Mouse (Mus musculus) ovary, postnatal 10 days (tissue): ENCODE data around the gene Itga11.
"Not testable (repeated sequence)": the region's sequence is repeated elsewhere in the genome, so short reads cannot be mapped to it uniquely, and the experiment has no call there.

Source experiments
- DNase-seq: peaks from one replicate; pipeline ENCODE4 v3.0.0; 2022; ENCODE audit warnings: low spot score

Gene Itga11

DNA sequence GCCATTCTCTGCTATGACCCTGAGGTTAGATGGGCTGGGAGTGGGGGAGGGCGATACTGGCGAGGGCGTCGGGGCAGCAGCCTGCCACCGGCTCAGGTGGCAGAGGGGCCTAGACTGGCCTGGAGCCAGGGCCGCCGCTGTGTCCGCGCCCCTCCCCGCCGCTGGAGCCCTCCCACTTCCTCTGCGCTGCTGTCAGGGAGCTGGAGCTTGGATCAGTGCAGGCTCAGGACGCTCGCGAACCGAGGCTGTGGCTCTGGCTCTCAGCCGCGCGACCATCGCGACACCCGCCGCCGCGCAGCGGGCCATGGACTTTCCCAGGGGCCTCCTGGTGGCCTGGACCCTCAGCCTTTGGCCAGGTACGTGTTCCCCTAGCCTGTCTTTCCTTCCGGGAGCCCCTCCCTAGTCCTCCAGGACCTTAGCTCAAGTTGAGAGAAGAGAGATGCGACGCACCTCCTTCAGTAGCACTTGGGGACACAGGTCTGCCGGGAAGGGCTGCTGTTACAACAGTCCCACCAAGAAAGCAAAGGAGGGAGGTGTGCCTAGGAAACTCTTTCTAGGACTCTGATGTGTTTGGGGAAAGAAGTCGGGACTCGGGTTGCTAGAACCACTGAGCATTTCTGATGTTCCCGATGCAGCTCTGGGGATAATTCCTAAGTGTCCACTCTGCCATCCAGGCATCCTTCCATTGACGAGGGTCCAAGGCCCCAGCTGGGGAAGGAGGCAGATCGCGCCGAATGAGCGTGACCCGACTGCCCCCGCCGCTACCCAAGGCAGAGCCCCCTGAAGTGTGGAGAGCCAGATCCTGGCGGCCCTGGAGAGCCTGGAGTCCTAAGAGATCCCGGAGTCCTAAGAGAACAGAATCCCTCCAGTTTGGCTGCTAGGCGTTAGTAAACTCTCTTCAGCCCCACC, at the start of gene Itga11:
Gene Itga11, plus strand, starts transcription at position 186 of the 909 bp plus-strand sequence.
- no peak for DNase-seq

DNA sequence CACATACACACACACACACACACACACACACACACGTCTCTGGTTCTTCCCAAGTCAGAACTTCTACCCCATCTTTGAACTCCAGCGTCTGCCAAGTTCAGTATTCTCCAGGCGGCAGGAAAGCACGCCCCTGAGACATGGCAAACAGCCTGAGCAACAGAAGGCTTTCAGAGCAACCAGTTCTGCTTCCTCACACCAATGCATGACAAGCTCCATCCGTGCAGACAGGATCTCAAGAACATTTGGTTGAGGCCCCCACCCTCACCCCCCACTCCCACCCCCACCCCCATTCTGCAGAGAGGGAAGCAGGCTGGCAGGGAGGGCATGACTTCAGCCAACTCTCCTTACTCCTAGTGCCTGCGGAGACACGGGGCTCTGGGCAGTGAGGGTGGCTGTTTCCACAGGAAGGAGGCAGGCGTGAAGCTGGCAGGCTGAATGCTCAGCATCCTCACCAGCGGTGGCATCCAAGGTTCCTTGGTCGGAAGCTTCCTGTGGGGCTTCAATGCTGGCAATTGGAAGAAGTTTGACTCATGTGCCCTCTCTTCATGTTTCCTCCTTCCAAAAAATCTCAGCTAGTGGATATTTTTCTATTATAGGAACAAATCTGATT, 46.9 kb upstream of the Itga11 start:
- no peak for DNase-seq

DNA sequence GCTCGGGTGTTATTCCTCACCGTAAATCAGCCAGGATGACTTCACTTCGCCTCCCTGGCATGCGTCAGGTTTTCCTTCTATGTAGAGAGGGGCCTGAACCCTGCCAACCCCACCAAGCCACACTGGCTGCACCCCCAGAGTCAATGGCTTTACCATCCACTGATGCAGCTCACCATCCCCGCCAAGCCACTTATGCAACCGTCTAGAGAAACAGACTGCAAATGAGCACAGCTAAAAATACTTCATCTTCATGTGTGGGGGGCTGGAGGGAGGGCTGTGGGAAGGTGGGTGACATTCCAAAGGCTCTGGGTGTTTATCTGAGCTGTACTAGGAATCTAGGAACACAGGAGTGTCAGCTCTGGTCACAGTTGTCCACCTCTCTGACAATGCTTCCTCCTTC, 45.2 kb upstream of the Itga11 start:
- no peak for DNase-seq

DNA sequence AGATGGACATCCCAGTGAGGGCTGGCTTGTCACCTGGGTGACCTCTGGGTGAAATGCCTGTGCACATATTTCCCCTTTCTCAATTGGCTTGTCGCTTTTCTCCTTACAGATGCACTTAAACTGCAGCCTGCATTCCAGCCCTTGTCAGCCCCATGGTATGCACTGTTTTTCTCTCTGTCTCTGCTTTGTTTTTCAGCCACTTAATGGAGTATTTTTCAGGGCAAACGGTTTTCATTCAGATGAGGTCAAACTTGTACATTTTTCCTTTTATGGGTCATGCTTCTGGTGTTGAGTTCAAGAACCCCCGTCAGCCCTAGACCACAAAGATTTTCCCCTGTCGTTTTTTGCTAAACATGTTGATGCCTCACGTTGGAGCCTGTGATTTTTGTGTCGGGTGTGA, 39.6 kb upstream of the Itga11 start:
- DNase-seq, result no peak

DNA sequence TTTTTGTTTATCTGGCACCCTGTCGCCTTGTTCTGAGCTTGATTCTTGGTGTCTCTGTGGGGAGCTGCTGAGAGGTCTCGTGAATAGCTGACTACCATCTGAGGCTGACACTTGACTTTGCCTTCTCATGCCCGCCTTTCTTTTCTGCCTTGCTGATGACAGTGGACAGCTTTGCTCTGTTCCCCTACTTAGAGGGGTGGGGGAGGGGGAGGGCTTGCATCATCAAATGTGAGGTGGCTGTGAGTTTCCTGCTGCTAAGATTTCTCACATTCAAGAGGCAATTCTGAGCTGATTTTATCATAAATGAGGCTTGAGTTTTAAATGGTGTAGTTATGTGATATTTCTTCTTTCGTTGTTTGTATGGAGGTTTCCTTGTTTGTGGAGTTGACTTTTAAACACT, 37.9 kb upstream of the Itga11 start:
- no peak for DNase-seq

DNA sequence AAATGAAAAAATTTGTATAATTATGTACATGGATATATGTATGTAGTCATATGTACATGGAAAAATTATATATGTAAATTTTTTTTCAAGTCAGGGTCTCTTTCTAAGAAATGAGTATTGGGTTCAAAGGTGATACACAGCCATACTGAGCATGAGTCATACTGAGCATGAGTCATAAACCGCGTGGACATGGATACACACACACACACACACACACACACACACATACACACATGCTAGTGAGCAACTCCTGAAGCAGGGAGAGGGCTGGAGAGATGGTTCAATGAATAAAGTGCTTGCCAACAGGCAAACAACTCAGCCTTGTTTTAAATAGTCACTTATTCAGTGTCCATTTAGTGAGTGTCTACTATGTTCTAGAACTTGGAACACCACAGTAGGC, 37.4 kb upstream of the Itga11 start:
- no peak for DNase-seq

DNA sequence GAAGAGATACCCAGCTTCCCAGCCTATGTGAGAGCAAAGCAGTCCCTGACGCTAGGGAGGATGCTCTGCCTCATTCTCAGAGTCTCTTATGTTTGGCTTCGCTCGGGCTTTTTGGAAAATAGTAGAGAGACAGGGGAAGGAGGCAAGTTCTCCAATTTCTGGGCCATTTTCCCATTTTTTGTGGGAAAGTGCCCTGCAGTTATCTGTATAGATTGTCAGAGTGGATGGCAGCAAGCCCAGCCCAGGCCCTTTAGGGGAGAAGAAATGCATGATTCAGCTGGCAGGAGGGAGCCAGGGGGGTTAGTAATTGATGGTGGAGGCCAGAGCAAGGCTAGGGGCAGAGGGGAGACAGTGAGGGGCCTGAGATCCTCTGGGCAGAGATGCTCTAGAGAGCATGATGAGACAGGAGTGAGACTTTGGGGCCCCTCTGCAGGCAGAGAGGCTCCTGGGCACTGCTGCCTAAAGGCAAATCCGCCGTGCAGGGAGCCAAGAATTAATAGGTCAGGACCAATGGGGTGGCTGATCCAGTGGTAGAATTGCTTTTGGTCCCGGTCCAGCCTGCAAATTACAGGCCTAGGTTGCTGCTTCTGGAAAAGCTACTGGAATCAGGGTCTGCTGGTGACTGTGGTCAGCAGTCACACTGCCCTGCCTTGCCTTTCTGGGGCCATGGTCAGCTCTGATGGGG, 31.8 kb upstream of the Itga11 start:
- no peak for DNase-seq

DNA sequence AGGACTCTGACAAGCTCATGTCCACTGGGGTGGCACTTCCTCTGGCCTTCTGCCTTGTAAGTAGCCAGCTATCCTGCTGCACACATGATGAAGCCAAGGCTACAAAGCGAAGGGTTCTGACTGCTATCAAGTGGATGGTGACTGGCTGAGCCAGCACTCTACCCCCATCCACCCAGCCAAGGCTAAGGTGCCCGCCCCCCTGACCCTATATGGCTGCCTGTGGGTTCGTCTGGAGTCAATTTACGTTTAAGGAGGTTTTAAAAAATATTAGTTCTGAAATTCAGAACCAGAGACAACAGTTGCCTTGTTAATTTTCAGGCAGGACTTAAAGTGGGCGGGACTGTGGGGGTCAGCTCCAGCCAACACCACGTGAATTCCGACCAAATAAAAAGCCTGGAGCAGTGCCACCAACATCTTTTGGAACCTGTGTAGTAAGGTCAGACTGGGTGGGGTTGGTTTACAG, 30.9 kb upstream of the Itga11 start:
- DNase-seq, result no peak

DNA sequence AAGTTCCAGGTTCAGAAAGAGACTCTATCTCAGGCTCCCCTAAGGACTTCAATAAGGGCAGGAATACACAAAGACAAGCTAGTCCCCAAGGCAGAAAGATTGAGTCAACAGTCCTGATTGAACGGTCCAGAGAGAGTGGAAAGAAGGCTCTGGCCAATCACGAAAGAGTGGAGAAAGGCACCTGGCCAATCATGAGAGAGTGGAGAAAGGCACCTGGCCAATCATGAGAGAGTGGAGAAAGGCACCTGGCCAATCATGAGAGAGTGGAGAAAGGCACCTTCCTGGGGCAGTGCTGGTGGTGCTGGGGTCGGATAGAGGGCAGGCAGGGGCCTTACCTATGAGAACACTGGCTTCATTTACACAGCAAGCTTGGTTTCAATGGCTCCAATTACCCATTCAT, 28.2 kb upstream of the Itga11 start:
- no peak for DNase-seq

DNA sequence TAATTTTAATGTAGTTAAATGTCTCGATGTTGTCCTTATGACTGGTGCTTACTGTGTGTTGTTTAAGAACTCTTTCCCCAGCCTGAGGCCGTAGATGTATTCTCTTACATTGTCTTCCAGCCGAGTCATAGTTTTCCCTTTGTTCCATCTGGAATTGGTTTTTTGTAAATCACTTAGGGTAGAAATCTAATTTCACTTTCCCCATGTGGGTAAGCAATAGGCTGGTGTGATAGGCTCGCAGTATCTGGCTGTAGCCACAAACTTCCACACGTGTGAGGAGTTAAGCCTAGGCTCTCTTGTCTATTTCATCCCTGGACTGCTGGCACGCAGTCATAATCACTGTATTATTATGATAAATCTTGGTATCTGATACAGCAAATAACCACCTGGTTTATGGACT, 26.9 kb upstream of the Itga11 start:
- DNase-seq, result no peak

DNA sequence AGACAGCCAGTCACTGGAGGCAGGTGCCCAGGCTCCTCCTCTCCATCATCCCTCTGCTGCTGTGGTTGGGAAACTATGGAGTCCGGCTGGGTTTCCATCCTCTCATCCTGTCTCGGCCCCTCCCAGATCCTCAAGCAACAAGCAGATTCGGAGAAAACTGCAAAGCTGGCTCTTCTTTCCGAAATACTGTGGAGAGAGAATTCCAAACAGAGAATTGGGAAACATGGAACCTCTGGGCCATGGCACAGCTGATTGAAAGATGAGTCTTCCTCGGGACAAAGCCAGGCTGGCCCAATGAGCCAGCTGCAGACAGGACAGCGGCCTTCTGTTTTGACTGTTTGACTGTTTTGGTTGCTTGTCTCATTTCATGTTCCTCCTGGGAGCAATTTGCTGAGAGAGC, 23.3 kb upstream of the Itga11 start:
- DNase-seq, result no peak

DNA sequence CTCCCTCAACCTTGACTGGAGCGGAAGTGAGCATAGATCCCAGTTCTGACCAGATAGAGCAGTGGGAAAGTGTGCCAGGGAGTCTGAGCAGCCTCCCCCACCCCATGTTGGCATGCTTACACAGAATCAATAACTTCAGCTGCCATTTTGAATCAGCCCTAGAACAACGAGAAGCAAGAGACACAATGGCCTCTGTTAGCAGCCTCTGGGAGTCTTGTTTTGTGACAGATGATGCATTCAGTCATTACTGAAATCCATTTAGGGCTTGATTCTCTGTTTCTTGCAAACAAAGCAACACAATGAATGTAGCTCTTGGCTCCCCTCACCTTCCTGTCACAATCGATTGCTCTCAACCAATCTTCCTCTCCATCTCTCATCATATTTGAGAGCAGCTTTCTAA, 19.6 kb upstream of the Itga11 start:
- DNase-seq, result no peak

DNA sequence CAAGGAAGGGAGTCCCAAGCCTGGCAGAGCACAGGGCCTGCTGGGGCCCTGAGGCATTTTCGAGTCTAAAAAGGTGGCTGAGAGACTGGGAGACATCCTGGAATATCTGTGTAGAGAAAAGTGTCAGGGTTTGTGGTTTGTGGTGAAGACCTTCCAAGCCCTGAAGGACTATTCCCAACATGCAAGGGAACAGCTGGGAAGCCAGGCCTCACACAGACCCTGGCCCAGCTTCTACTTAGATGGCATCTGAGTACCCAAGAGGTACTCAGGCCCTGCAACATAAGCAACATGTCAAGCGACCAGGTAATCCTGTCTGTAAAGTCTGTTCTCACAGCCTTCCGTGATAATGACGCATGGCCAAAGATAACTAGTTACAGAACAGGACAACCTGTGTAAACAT, 18.6 kb upstream of the Itga11 start:
- DNase-seq, result no peak

DNA sequence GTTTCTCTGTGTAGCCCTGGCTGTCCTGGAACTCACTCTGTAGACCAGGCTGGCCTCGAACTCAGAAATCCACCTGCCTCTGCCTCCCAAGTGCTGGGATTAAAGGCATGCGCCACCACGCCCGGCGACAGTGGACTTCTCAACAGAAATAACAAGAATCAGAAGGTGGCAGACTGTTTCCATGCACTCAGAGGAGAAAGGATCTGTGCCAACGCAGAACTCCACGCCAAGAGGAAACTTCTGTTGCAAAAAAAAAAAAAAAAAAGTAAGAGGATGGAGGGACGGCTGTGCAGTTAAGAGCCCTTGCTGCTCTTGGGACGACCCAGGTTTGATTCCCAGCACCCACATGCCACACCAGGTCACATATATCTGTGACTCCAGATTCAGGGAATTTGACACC, 16.7 kb upstream of the Itga11 start:
- DNase-seq, result not testable (repeated sequence)

DNA sequence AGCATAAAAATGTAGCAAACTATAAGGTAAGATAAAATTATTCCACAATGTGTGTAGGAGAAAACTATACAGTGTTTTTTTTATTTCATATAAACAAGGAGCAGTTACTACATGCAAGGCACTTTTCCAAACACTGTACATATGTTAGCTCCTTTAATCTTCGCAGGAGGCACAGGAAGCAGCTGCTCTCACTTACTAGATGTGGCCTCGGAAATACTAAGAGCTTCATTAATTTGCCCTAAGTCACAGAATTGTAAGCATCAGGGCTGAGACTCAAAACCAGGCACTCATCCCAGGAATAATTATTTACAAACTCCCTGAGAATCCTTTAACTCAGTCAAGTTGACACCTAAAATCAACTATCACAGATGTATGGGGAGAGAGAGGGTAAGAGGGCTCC, 14.2 kb upstream of the Itga11 start:
- DNase-seq, result no peak

DNA sequence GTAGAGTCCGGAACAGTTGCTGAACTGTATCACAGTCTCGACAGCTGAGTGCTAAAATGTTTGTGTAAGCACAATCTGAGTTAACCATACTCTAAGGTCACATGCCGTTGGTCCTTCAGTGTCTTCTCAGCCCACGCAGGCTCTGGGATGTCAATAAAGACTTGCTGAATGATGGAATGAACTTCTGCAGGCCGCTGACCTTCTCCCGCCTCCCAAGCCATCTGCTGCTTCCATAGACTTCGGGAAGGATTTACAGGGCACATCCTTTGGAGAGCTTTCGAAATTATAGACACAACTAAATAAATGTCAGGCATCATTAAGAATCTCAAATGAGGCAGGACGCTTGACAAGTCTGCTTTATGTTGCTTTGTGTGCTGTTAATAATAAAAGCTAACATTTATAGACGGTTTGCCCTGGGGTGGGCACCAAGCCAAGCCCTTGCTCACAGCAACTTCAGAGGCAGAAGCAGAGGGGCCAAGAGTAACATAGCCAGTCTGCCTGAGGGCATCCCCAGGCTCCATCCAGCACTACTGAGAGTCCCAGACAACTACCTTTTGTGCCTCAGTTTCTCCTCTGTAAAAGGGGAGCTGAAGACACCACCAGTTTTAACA, 13.4 kb upstream of the Itga11 start:
- DNase-seq, result no peak

DNA sequence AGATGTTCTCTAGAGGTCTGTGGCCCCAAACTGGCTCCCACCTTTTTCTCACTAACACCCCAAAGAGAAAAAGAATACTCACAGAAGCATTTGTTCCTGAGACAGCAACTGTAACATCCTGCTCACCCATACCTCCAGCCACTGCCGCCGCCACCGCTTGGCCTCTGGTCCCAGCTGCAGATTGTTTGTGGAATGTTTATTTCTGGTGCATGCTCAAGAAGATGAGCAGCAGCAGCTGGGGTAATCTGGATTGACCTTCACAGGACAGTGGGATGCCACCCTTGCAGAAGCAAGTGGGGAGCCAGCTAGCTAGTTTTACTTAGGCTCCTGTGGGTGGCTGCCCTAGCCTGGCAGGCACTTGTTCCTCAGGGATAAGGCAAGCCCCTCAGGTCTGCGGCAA, 11.7 kb upstream of the Itga11 start:
- no peak for DNase-seq

DNA sequence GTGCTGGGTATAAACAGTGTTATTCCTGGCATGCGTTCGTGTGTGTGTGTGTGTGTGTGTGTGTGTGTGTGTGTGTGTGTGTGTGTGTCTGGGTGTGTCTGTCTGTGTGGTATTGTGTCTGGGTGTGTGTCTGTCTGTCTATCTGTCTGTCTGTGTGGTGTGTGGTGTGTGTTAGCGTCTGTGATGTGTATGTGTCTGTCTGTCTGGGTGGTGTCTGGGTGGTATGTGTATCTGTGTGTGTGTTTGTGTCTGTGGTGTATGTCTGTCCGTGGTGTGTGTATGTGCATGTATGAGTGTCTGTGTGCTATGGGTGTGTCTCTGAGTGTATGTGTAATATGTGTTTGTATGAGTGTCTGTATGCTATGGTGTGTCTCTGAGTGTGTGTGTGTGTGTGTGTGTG, 9.1 kb upstream of the Itga11 start:
- DNase-seq, result no peak

DNA sequence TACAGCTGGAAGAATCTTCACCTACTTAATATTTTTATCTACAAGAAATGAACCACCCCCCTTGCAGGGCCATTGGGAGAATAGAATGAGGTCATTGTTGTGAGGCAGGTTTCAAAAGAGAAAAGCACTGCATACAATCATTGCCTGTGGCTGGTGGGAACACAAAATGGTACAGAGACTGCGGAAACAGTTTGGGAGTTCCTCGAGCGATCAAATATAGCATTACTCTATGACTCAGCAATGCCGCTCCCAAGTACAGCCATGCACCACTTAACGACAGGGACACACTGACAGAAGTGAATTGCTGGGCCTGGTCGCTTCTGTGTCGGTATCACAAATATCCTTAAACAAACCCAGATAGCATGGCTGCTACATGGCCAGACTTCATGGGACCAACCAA, 4.4 kb upstream of the Itga11 start:
- no peak for DNase-seq

DNA sequence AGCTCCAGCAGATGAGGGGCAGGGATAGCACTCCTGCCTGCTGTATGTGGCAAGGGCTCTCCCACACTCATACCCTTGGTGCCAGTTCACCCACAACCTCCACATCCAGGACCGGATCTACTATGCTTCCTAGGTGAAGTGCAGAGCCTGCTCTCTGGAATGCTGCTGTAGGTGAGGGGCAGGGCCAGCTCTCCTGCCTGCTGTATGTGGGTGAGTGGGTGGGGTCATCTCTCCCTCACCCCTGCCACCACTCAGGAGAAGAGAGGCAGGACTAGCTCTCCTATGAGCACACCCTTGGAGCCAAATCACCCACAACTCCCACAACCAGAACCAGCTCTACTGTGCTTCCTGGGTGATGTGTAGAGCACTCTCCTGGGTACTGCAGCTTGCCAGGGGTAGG, 2.5 kb upstream of the Itga11 start:
- DNase-seq, result no peak

DNA sequence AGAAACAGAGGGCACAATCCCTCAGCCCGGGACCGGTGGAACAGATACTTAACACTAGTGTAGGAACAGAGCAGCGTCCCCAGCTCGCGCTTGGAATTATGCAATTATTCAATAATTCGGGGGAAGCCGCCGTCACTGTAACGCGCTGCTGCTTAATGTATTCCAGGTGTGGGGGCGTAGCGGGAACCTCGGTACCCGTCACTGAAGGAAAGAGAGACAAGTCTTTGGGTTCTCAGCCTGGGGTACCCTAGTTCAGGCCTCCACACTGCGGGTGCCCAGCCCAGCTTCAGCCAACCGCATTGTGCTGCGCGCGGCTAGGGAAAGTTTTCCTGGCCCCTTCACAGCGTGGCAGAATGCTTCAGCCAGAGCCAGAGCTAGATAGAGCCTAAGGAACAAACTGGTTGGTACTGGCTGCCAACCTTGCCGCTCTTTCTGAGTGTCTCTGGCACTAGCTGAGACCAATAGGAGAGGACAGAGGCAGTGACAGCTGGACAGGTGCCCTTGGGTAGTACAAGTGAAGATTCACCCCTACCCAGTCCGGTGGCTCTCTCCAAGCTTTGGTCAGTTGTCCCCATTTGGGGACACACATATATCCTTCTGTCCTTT, 1.0 kb downstream of the Itga11 start:
- no peak for DNase-seq

DNA sequence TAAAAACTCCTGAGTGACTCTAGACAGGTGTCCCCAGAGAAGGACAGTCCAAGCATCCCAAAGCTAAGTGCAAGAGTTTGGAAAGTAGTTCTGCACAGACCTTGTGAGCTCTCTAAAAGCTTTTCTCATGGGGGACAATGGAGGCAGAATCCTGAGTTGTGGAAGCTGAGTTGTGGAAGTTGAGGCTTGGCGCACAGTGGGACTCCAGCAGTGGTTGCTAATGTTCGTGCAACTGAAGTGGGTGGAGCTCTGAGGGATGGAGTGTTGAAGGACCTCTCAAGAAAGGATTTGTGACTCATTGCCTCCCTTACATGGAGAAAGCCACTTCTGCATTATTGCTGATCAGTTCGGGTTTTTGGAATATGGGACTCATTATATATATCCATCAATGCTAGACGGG, 1.8 kb downstream of the Itga11 start:
- no peak for DNase-seq
